Mouse (Mus musculus): ENCODE measurements at regions not wholly inside any gene's neighbourhood (a gene's known extent, or its start where the extent isn't known, plus 50 kb on each side); places are given as distances from the start of the nearest gene placed in this dataset.

GRCm38 (mm10) chr4:127843421-127843820 lies 127.3 kb downstream of the CK137956 start:
- TF ChIP-seq POLR2A (IDR thresholded peaks at IDR 0.05; ENCODE audit: insufficient read depth, low read length) (no peak), CTCF (IDR thresholded peaks at IDR 0.05; ENCODE audit: low read depth, low read length) (no peak)
